Mouse (Mus musculus) small intestine, adult 2 months (tissue): ENCODE results near the gene Axin1.

Source experiments
- CTCF ChIP-seq: fragments of 200-500 bp; IDR thresholded peaks from 2 replicates; pipeline ENCODE4 v1.5.1; 2012; ENCODE audit warnings: low read depth, mild to moderate bottlenecking, control low read depth, inconsistent platforms, low read length, moderate library complexity, mixed read lengths; ENCODE audit not compliant: insufficient replicate concordance, insufficient read length; ENCODE audit errors: extremely low read depth
- POLR2A ChIP-seq: fragments of 200-500 bp; IDR thresholded peaks from 2 replicates; pipeline ENCODE4 v1.6.1; 2012; ENCODE audit warnings: low read depth, mild to moderate bottlenecking, control low read depth, inconsistent platforms, low read length, moderate library complexity

DNA sequence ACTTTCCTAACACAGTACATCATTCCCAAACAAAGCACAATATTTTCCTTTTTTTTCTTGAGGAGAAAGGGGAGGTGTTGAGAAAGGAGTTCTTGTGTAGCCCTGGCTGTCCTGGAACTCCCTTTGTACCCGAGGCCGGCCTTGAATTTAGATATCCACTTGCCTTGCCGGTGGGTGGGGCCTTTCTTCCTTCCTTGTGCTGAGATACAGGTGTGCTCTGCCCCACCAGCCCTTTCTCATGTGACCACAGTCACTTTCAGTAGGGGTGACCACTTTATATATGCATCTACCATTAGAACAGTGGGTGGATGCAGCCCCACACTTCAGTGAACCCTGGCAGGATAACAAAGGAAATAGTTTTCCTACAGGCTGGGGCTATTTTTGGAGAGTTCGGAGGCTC, 26.8 kb upstream of the Axin1 start:
- TF ChIP-seq POLR2A (no peak), CTCF (no peak)
